Mouse (Mus musculus): ENCODE data around the gene Arhgdia.

The Arhgdia gene

DNA sequence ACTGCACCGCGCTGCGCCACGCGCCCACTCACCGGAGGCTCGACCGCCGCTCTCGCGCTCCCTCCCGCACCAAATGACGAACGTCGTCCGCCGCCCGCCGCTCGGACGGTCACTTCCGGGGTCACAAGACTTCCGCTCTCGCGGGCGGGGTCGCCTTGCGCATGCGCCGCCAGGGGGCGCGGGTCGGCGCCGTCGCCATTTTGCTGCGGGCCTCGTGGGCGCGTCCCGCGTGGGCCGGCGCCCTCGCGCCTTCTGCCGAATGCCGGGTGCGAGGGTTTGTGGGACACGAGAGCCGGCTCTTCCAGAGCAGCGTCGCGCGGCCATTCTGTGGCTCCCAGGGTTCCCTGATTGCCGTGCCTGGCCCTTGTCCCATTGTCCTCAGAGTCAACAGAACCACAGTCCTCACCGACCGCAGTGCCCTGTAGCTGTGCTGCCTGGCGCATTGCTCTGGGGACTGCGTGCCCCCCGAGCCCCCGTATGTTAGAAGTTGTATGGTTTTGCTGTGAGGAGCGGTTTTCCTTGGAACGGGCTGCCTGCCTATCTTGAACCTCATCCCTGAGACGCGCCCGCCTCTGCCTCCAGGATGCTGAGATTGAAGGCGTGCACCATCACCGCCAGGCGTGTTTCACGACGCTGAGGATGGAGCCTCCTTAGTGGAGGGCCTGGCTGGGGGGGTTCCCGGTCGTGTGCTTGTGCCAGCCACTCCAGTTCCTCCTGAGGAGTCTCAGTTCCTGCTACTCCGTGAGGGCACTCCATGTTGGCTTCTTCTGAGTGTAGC is at the start of gene Arhgdia:
Gene Arhgdia (minus strand): TSS at position 135 of the 778 bp plus-strand sequence.
- DNase-seq (ENCODE audit: extremely low spot score, low spot score), result peak; percentile 91

DNA sequence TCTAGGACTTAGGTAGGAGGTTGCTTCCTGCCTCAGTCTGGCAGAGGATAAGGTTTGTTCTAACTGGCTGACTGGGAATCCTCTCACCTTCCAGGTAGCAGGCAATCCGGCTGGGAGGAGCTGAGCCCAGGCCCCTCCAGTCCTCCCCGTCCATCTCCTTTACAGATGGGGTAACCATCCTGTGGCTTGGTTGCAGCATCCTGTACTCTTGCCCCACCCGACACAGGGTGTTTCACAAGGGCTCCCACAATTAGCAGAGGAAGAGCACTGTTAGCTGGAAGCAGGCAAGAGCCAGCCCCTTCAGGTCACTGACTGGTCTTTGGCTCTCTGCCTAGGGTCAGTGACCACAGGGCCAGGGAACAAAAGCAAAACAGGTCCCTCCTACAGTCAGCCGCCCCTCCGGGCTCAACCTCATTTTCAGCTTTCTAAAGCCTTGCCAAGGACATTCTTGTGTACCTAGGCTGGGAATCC is 49.0 kb upstream of the Arhgdia start:
- DNase-seq (ENCODE audit: extremely low spot score, low spot score), result no peak

DNA sequence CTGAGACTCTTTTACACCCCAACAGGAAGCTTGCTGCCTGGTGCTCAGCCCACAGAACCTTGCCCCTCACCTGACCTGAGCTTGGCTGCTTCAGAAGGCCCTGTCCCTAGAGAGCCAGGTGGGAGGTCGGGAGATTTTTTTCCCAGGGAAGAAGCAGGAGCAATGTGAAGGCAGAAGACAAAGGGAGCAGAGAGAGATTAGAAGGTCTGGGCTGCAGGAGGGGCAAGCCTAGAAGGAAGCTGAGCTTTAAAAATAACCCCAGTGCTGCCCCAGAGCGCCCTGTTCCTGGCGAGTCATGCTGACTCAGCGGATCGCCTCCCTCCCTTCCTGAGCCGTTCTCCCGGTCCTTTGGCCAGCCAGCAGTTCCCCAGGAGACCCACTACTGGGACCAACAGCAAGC is 48.5 kb upstream of the Arhgdia start:
- DNase-seq (ENCODE audit: extremely low spot score, low spot score), result no peak

DNA sequence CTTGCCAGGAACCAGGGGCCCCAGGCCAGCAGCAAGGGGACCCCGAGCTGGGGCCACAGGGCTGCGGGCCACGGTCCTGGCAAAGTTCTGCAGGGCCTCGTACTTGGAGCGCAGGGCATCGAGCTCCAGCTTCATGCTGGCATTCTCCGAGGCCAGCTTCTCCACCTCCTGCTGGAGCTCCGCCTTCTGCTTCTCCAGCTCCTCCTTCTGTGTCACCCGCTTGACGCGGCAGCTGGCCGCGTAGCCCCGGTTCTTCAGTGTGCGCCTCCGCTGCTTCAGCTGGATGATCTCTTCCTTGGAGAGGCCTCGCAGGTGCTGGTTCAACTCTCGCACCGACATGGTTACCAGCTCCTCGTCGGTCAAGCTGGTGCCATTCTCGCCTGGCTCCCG is 47.9 kb upstream of the Arhgdia start:
- DNase-seq (ENCODE audit: extremely low spot score, low spot score), result no peak

DNA sequence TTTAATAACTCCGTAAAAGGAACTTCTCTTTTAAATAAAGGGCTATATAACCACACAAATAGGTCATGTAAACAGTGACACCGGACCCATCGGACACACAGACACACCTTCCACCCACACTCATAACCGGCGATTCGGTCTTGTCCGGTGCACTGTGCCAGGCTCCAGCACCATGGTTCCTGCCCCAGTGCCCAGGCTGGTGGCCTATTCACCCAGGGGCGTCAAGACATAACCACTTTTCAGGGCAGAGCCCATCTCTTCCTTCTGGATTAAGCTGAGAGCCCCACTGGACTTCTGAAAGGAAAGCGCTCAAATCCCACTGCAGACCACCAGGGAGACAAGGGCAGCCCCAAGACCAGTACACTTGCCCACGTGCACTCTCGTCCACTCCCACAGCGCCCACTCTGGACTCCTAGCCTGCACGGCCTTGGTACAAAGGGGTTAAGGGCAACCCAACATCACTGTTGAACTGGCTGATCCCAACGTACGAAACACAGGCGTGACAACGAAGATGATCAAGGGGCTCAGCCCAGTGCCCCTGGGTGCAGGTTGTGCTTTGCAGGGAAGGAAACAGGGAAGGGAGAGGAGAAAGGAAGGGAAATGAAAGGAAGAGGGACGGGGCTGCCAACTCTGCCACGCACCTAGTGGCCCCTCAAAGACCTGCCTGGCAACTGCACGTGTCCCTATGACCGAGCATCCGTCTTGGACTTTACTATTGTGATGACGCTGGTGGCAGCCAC is 47.3 kb upstream of the Arhgdia start:
- no peak for DNase-seq (ENCODE audit: extremely low spot score, low spot score)

DNA sequence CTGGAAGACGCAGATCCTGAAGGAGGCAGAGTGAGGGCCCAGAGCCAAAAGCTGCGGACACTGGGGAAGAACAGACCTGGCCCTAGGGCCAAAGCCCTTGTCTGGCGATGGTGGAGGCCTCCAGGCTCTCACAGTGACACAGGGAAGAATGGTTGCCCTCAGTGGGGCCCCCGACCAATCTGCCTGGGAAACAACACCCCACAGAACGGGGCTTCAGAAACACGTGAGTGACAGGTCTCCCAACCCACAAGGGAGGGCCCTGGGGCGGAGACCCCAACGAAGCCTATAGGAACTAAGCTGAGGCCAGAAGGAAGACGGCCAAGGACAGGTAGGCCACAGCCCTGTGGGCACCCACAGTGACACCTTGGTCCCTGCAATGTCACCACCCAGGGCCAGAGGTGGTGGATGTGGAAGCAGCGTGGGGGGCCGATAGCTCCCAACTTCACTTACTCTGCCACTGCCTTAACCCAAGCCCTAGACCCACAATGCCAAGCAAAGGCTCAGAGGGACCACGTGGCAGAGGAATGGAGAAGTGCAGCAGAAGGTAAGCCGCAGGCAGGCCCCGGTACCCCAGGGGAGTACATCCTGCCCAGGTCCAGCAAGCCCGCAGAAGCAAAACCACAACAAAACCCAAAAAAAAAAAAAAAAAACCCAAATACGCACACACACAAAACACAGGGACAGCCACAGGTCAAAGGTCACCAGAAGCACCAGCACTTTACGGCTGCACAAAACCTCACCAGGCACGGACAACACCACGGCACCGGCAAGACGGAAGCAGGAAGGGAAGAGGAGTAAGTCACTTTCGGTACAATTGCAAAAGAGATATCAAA is 46.3 kb upstream of the Arhgdia start:
- no peak for DNase-seq (ENCODE audit: extremely low spot score, low spot score)

DNA sequence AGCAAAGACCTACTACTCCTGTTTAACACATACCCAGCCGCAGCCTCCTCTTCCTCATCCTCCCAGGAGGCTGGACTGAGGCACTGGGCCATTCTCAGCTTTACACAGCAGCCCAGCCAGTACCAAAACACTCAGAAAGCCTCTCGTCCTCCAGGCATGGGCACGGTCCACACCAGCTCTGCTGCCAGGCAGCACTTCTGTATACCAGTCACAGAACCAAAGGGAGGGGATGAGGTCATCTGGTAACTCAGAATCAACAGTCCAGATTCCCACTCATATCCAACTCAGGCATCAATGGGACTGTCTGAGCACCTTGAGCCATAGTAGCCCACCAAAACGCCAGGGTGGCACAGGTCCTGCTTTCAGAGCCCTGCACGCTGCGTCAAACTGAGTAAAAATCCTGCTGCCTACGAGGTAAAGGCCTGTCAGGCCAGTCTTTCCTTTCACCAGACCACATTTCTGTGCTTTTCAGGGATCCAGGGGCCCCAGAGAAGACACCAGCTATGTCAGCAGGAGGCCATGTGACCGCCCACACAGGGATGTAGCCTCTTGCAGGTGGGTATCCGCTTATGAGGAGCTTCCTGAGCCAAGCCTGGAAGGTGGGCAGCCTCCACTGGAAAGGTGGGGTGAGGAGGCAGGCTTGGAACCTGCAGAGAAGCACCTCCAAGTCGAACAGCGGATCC is 45.5 kb upstream of the Arhgdia start:
- no peak for DNase-seq (ENCODE audit: extremely low spot score, low spot score)

DNA sequence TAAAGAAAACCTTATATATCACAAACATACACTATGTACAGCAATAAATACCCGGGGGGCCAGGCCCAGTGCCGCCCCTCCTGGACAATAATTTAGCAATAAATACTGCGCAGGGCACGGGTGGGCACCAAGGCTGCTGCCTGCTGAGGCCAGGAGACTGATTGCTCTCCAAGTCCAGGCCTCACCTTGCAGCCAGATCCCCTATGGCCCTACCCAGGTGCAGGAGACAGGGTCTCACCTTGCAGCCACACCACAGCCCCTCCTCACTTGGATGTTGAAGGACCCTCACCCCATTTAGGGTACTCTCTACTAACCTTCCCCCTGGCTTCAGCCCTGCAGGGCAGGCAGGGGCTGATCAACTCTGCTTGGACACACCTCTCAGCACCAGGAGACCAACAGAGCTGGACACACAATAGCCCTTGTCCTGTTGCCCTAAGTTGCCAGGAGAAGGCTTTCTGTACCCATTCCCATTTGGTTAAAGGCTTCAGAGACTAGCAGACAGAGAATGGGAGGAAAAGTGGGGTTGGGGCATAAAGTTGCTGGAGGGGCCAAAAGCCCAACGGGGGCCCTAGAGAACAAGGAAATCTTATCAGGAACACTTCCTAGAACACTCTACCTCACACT is 43.8 kb upstream of the Arhgdia start, which contains the start of gene Sirt7:
Gene Sirt7 (minus strand): TSS at position 89 of the 624 bp plus-strand sequence.
- DNase-seq (ENCODE audit: extremely low spot score, low spot score), result no peak

DNA sequence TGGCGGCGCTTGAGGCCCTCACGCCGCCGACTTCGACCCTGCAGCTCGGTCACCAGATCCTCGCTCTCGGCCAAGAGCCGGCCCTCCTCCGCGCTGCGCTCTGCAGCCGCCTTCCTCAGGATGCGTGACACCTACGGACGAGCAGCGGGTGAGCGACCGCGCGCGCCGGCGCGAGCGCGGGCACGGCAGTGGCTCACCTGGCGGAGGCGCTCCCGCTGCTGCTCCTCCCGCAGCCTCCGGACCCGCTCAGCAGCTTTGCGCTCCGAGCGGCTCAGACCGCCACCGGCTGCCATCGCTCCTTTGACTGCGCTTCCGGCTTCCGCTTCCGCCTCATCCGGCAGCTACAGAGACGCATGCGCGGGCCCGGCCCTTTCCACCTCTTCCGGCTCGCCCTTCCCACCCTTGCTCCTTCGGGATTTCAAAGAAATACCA is 43.3 kb upstream of the Arhgdia start:
- DNase-seq (ENCODE audit: extremely low spot score, low spot score), result peak; percentile 84

DNA sequence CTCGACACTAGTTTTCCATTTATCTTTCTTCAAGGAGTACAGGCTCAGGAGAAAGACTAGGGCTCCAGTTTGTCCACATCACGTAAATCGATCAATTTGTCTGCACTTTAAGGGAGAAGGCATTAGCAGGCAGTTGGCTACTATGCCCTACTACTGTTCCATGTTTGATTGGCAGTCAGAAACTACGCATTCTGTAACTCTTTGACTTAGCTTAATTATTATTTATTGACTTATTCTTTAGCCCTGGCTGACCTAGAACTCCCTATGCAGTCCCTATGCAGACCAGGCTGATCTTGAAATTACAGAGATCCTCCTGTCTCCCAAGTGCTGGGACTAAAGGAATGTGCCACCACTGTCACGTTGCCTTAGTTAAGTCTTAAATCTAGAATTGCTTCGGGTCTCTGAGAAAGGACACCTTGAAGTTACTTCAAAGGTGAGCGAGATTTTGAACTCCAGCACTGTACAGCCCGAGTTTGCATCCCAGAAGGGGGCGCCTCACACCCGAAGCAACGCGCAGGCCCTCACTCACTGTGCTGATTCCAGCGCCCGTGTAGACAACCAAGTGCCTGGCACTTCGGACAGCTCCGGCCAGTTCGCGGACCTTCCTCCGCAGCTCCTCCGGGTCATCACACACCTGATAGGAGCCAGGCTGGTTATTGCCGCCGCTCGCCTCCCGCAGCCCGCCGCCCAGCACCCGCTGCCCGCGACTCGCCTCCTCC is 42.7 kb upstream of the Arhgdia start:
- peak; percentile 62 for DNase-seq (ENCODE audit: extremely low spot score, low spot score)

DNA sequence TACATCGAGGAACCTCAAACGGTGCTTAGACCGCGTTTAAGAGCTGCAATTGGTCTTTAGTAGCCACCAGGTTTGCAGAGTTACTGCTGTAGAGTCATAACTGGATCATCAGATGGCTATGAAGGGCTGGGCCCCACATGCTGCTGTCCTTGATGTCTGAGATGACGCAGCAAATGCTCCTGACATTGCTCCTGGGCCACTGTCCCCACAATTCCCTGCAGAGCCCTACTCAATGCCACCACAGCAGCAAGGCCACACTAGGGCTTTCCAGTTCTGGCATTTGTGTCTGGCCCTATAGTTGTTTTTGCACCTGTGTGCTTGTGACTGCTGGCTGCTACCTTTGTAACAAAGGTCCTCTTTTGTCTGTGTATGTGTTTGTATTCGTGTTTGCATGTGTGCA is 41.4 kb upstream of the Arhgdia start:
- no peak for DNase-seq (ENCODE audit: extremely low spot score, low spot score)

DNA sequence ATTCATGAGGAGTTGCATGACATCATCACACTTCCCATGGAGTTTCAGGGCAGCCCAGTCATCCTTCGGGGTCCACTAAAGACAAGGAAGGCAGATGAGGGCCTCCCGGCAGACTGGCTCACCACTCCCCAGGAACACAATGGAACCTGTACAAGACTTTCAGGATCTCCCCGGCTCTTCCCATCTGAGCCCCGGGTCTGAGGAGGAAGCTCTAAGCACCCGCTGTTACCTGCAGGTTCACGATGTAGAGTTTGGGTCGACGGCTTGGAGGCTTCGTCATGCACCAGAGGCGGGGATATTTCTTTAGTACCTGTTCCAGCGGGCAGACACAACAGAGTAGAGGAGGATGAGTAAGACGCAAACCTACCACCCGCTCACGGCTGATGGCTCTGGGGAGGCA is 38.8 kb upstream of the Arhgdia start:
- no peak for DNase-seq (ENCODE audit: extremely low spot score, low spot score)

DNA sequence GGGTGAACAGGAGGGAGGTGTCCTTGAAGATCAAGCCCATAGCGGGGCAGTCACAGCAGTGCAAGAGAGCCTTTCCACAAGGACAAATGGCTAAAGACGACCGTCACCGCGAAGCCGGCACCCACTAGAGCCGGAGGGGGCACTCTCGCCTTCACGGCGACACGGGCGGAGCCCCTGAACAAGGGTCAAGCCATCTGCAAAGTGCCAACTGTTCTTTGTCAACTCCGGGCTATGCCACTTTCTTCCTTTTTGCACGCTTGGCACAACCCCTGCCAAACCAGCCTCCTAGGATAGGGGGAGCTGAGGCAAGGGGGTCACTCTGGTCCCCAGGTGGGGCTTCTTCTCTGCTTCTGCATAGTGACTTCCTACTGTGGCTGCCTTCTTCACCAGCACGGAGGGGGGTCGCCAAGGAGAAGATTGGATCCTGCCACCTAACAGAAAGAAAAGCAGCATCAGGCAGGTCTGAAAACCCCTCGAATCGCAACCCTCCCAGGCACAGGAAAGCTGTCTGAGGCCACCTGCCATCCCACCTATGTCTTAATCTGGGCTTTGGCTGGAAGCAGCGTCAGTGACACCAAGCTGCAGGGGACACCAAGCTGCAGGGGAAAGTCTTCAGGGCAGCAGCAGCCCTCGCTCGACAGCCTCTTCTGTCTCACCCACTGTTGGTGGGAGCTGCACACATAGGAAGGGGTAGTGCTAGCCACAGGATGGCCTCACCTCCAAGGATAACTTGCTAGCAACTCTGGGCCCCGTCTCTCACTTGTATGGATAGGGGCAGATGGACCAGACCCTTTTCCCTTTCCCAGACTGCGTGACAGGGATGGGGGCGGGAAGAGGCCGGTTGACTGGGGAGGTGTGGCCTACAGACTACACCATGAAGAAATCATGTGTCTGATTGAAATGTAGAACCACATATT is 37.5 kb upstream of the Arhgdia start:
- DNase-seq (ENCODE audit: extremely low spot score, low spot score), result no peak

DNA sequence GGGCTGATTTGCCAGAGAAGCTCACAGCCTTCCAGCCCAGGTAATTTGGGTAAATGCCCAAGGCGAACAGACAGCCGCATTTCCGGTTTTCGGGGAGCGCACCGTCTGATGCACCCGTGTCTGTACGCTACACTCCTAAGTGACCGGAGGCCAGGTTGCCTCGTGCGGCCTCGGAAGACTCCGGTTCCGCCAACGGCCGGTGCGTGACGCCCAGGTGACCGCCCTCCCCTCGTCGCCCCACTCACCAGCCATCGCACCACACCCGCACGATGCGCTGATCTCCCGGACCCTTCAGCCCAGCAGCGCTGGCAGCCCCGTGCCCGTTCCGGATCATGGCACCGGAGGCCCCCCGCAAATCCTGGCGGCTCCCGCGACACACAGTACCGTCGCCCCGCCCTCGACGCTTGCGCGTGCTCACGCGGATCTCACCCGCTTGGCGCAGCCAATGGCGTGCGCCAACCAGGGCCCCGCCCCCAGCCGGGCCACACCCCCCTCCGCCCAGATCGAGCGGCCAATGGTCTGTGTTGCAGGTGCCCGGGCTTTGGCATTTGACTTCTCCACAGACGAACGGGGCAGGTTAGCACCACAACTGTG is 36.2 kb upstream of the Arhgdia start, which contains the start of gene Pcyt2:
Gene Pcyt2 (minus strand): TSS at position 418 of the 594 bp plus-strand sequence.
- peak; percentile 87 for DNase-seq (ENCODE audit: extremely low spot score, low spot score)

DNA sequence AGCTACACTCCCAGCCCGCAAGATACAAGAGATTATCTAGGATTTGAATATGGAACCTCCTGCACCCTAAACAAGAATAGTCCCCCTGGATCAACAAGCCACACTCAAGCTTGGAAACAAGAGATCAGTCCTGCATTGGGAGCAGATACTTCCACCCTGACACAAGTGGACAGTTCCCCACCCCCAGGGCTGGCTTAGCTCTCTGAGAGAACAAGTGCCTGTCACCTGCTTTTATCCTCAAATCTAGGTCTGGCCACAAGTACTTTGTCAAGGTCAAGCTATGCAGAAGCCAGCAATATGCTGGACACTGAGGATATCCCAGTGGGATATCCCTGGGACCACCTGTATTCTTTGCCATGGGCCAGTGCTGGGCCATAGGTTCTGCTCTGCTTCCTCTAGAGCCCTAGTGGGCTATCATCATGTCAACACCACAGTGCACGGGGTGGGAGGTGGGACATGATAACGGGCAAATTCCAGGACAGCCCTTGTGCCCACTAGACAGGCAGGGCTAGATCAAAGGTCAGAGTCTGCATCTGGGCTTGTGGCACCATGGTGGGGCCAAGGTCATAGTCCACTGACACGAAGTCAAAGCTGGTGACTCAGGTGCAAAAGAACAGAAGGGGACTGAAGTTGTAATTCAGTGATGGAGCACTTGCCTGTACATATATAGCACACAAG is 35.3 kb upstream of the Arhgdia start:
- no peak for DNase-seq (ENCODE audit: extremely low spot score, low spot score)

DNA sequence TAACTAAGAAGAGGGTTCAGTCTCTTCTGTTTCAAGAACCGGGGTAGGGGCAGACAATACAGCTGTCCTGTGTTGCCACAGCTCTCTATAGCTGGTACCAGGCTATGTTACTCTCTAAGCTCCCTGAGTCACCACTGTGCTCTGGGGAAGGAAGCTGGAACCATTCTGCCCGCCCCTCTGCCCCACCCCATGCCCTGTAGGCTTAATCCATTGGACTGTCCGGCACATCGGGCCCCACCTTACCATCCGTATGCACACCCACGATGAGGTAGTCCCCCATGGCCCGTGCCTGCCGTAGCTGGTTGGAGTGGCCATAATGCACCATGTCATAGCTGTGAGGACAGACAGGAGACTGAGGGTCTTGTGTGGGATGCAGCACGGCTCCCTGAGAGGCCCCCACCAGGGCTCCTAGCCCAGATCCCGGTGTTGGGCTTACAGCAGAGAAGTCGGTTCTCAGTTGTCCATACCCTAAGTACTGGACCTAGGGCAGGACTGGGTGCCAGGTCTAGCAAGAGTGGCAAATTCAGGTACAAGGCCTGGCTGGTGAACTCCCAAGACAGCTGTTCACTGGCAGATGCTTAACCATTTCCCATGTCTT is 34.3 kb upstream of the Arhgdia start:
- no peak for DNase-seq (ENCODE audit: extremely low spot score, low spot score)

DNA sequence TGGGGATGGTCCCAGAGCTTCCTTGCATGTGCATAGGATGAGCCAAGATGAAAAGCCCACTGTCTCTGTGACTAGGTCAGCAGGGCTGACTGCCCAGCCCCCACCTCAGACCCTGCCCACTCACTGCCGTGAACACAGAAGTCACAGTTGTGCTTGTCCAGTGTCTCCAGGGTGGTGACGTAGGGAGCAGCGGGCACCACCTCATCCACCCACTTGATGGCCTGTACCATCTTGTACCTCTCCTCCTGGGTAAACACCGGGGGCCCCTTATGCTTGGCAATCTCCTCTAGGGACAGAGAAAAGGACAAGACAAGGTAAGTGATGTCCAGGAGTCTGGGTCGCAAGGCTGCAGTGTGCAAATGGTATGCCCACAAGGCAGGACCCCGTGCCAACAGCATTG is 33.7 kb upstream of the Arhgdia start:
- DNase-seq (ENCODE audit: extremely low spot score, low spot score), result no peak

All from neural tube, embryonic 10.5 days (tissue).